Mouse (Mus musculus): ENCODE measurements around the gene Pnpla8.
"Not testable (repeated sequence)": the region's sequence is repeated elsewhere in the genome, so short reads cannot be mapped to it uniquely, and the experiment has no call there.

Pnpla8 gene

GRCm38 (mm10) chr12:44221070-44221469 is at the start of gene Pnpla8:
Gene Pnpla8 (plus strand): TSS chr12:44221370.
- DNase-seq: not testable (repeated sequence)

- DNase-seq: no peak
These were observed 44.7 kb upstream of the Pnpla8 start for GRCm38 (mm10) chr12:44176331-44177037.

- no peak for DNase-seq
These were observed 44.2 kb upstream of the Pnpla8 start for GRCm38 (mm10) chr12:44177038-44177355.

GRCm38 (mm10) chr12:44181081-44181982 is 39.8 kb upstream of the Pnpla8 start:
- no peak for DNase-seq

GRCm38 (mm10) chr12:44197873-44198525 is 23.2 kb upstream of the Pnpla8 start:
- no peak for DNase-seq

GRCm38 (mm10) chr12:44209141-44209823 is 11.9 kb upstream of the Pnpla8 start:
- peak; percentile 83 for DNase-seq

- peak; percentile 100 for DNase-seq
These were observed 11.1 kb upstream of the Pnpla8 start, which contains the start of gene Dnajb9 for GRCm38 (mm10) chr12:44209824-44210752. Gene Dnajb9 (minus strand): TSS chr12:44210326.

- no peak for DNase-seq
These were observed 9.6 kb upstream of the Pnpla8 start for GRCm38 (mm10) chr12:44211555-44211954.

- DNase-seq: no peak
These were observed 634 bp downstream of the Pnpla8 start for GRCm38 (mm10) chr12:44221651-44222356.

GRCm38 (mm10) chr12:44223044-44223443 is 1.9 kb downstream of the Pnpla8 start:
- DNase-seq: no peak

GRCm38 (mm10) chr12:44224650-44225049 is 3.5 kb downstream of the Pnpla8 start:
- no peak for DNase-seq

GRCm38 (mm10) chr12:44241090-44241489 is 19.9 kb downstream of the Pnpla8 start:
- no peak for DNase-seq

GRCm38 (mm10) chr12:44242407-44242806 is 21.2 kb downstream of the Pnpla8 start:
- no peak for DNase-seq

- peak; percentile 15 for DNase-seq
These were observed 24.6 kb downstream of the Pnpla8 start for GRCm38 (mm10) chr12:44245739-44246138.

- no peak for DNase-seq
These were observed 27.3 kb downstream of the Pnpla8 start for GRCm38 (mm10) chr12:44248309-44248977.

GRCm38 (mm10) chr12:44262612-44263011 is 41.4 kb downstream of the Pnpla8 start:
- no peak for DNase-seq

- no peak for DNase-seq
These were observed 44.5 kb downstream of the Pnpla8 start for GRCm38 (mm10) chr12:44265651-44266050.

- no peak for DNase-seq
These were observed 46.0 kb downstream of the Pnpla8 start for GRCm38 (mm10) chr12:44267196-44267595.

- DNase-seq: peak; percentile 99
These were observed 47.6 kb downstream of the Pnpla8 start for GRCm38 (mm10) chr12:44268728-44269302.

- DNase-seq: peak; percentile 77
These were observed 48.2 kb downstream of the Pnpla8 start for GRCm38 (mm10) chr12:44269311-44269831.
